Mouse (Mus musculus) liver, embryonic 15.5 days (tissue): ENCODE data around the gene Kctd10. TPM values are rescaled to one million over a fixed set of nuclear protein-coding genes. Genes with fewer than 3 reads are reported as not detected.

Experiments
- ATAC-seq: fragments of 200-750 bp; cut with Nextera tagmentation; 2 replicates; pipeline ENCODE4 v1.8.0; 2017; ENCODE audit warnings: moderate number of reproducible peaks, mild to moderate bottlenecking, moderate library complexity; ENCODE audit not compliant: insufficient read depth
- H3K27ac ChIP-seq: fragments of 300-500 bp; sonication (generic); replicated peaks from 2 replicates; pipeline ENCODE4 v1.5.1; 2015; ENCODE audit warnings: mild to moderate bottlenecking, inconsistent platforms
- H3K27me3 ChIP-seq: fragments of 300-500 bp; sonication (generic); 2 replicates; pipeline ENCODE4 v1.6.1; 2015; ENCODE audit warnings: mild to moderate bottlenecking, inconsistent platforms
- H3K36me3 ChIP-seq: fragments of 300-500 bp; sonication (generic); replicated peaks from 2 replicates; pipeline ENCODE4 v1.6.1; 2015; ENCODE audit warnings: moderate library complexity, mild to moderate bottlenecking, inconsistent platforms
- H3K4me1 ChIP-seq: fragments of 300-500 bp; sonication (generic); replicated peaks from 2 replicates; pipeline ENCODE4 v1.6.1; 2015; ENCODE audit warnings: inconsistent platforms
- H3K4me2 ChIP-seq: fragments of 300-500 bp; sonication (generic); 2 replicates; pipeline ENCODE4 v1.6.1; 2015; ENCODE audit warnings: moderate library complexity, mild to moderate bottlenecking, inconsistent platforms
- H3K4me3 ChIP-seq: fragments of 300-500 bp; sonication (generic); replicated peaks from 2 replicates; pipeline ENCODE4 v1.5.1; 2015; ENCODE audit warnings: mild to moderate bottlenecking, inconsistent platforms
- H3K9ac ChIP-seq: fragments of 300-500 bp; sonication (generic); 2 replicates; pipeline ENCODE4 v1.6.1; 2015; ENCODE audit warnings: moderate library complexity, mild to moderate bottlenecking, inconsistent platforms
- H3K9me3 ChIP-seq: fragments of 300-500 bp; sonication (generic); replicated peaks from 2 replicates; pipeline ENCODE4 v1.6.1; 2016; ENCODE audit warnings: inconsistent platforms
- WGBS: fragments of 180-500 bp; shearing (Covaris S2); methylation state at CpG from one replicate; pipeline ENCODE4 v1.1.7; 2015; ENCODE audit warnings: mixed read lengths; ENCODE audit not compliant: insufficient replicate concordance; 5-methylcytosine and 5-hydroxymethylcytosine counted together
- polyA plus RNA-seq: library from polyadenylated mRNA; unstranded; fragments of >200 nt; fragmentation: Nextera tagmentation; extraction: Ambion mirVana; gene quantifications from 2 replicates; pipeline ENCODE4 v1.2.1, GENCODE M21; 2015

Gene Kctd10
- polyA plus RNA-seq, 1 experiment from 2014 or later, result 21.1 TPM

DNA sequence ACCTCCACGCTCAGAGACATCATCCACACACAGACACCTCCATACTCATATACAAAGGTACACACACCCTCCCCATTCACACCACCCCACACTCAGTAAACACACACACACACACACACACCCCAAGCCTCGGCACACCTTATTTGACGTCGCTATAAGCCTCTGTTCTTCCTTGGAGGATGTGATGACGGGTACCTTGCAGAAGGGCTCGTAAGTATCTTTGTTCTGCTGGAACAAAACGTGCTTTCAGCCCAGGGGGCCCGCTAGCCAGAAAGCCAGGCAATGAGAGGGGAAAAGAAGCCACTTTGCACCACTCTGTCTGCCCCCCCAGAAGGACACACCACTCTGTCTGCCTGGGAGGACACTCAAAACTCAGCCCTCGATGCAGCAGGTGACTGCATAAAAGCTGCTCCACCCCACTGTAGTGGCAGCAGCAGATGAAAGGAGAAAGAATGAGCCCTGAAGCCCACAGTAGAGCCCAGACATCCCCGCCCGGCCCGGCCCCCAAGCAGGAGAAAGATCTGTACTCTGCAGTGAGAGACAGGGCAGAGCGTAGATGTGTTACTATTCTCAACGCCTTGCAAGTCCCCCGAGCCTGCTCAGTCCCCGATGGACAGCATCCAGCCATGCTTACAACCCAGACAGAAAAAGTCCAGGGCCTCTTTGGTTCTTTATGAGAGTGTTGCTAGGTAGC lies 11.4 kb downstream of the Kctd10 start:
- H3K4me2 ChIP-seq, result no peak overlapping the region
- WGBS, result 79% methylated on average over 16 of the region's 16 CpGs
- no peak overlapping the region for H3K27ac ChIP-seq
- ATAC-seq, result no peak
- H3K4me1 ChIP-seq, result peaks cover 41% of the 10 kb centered on the region
- no peaks in the 10 kb centered on the region for H3K27me3 ChIP-seq
- H3K36me3 ChIP-seq, result peaks cover 72% of the 10 kb centered on the region
- no peaks in the 10 kb centered on the region for H3K9me3 ChIP-seq
- H3K4me3 ChIP-seq, result no peak overlapping the region
- H3K9ac ChIP-seq, result no peak overlapping the region

DNA sequence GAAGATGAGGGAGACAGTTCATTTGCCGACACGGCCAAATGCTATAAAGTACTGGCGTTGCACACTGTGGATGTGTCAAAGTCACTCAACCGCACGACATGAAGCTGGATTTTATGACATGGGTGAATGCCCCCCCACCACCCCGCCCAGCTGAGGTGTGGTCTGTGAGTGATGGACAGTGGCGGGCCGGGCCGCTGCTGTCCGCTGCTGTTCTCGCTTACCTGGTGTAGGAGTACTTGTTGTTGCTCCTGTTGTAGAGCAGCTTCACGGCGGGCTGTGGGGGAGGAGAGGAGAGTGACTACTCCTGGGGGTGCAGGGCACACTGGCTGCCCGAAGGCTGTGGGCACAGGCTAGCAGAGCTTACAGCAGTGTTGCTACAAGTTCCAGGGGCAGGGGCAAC lies 12.2 kb downstream of the Kctd10 start:
- 88% methylated on average over 14 of the region's 14 CpGs for WGBS
- no peak overlapping the region for H3K4me2 ChIP-seq
- peaks cover 72% of the 10 kb centered on the region for H3K36me3 ChIP-seq
- no peak for ATAC-seq
- no peak overlapping the region for H3K27ac ChIP-seq
- no peaks in the 10 kb centered on the region for H3K9me3 ChIP-seq
- no peak overlapping the region for H3K9ac ChIP-seq
- no peaks in the 10 kb centered on the region for H3K27me3 ChIP-seq
- no peak overlapping the region for H3K4me3 ChIP-seq
- peaks cover 33% of the 10 kb centered on the region for H3K4me1 ChIP-seq

DNA sequence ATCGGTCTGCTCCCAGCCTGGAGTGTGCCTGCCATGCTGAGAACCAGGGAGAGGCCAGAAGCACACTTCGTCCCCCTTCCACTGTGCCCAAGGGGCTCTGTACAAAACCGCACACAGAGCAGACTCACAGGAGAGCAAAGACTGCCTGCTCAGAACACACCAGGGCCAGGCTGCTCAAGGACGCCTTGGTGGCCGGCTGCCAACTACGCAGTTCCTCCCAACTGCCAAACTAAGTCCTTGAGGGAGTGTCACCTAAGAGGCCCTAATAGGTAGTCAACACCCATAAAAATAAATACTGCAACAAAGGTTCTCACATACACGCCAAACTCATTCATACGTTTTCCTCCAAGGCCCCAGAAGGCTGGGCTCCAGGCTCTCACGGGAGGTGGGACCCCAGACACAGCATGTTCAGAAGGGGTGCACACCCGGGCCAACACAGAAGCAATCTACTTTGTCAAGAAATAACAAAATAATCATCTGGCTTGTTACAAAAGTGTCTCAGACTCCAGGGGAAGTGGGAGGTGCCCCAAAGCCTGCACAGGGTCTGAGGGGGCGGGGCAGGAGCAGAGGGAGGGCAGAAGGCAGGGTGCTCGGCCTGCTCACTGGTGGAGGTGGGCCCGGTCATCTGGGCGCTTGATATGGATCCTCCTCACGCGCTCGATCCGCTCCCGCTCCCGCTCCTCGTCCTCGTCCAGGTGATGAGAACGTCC lies 15.1 kb downstream of the Kctd10 start:
- 78% methylated on average over 23 of the region's 23 CpGs for WGBS
- Histone ChIP-seq H3K9ac (no peak overlapping the region), H3K9me3 (no peaks in the 10 kb centered on the region), H3K36me3 (peaks cover 73% of the 10 kb centered on the region), H3K27ac (no peak overlapping the region), H3K4me2 (no peak overlapping the region), H3K4me1 (peaks cover 3% of the 10 kb centered on the region), H3K27me3 (no peaks in the 10 kb centered on the region), H3K4me3 (no peak overlapping the region)
- no peak for ATAC-seq

DNA sequence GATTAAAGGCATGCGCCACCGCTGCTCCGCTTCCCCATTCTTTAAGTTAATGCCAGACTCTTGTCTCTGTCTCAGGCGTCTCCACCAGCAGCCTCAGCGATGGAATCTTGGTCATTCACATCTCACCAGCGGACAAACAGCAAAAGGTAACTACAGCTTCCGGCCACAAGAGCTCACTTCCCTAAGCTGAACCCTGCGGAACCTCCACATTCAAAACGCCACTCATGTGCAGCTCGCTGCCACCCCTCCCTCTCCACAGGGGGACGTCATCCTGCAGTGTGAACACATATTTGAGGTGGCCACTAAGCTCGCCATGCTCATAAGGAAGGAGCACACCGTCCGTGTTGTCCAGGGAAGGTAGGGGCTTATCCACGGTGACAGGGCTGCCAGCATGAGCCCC lies 19.3 kb downstream of the Kctd10 start:
- Histone ChIP-seq H3K27ac (no peak overlapping the region), H3K4me1 (peaks cover 9% of the 10 kb centered on the region; the same call in 1 of the 2 replicates), H3K36me3 (peaks cover 37% of the 10 kb centered on the region), H3K4me3 (no peak overlapping the region), H3K27me3 (no peaks in the 10 kb centered on the region), H3K9ac (no peak overlapping the region), H3K9me3 (no peaks in the 10 kb centered on the region), H3K4me2 (no peak overlapping the region)
- ATAC-seq, result no peak
- WGBS, result 56% methylated on average over 15 of the region's 15 CpGs

DNA sequence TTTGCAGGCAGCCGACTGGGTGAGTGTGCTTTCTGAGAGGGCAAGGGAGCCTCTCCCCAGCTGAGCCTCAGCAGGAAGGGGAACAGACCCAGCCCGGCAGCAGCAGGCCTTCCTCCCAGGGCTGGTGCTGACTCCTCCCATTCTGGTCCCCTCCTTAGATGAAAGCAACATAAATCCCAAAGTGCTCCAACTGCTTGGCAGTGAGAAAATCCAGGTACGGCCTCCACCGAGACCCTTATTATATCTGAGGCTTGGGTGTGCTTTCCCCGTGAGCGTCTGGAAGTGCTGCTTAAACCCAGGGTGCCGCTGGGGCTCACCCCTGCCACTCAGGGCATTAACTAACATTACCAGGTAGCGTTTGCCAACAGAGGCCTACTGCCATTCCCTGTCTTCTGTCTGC lies 20.7 kb downstream of the Kctd10 start:
- no peak for ATAC-seq
- Histone ChIP-seq H3K27ac (no peak overlapping the region), H3K27me3 (no peaks in the 10 kb centered on the region), H3K9me3 (no peaks in the 10 kb centered on the region), H3K9ac (no peak overlapping the region), H3K4me2 (no peak overlapping the region), H3K4me1 (peaks cover 9% of the 10 kb centered on the region; the same call in 1 of the 2 replicates), H3K4me3 (no peak overlapping the region), H3K36me3 (peaks cover 24% of the 10 kb centered on the region)
- 46% methylated on average over 8 of the region's 8 CpGs for WGBS

DNA sequence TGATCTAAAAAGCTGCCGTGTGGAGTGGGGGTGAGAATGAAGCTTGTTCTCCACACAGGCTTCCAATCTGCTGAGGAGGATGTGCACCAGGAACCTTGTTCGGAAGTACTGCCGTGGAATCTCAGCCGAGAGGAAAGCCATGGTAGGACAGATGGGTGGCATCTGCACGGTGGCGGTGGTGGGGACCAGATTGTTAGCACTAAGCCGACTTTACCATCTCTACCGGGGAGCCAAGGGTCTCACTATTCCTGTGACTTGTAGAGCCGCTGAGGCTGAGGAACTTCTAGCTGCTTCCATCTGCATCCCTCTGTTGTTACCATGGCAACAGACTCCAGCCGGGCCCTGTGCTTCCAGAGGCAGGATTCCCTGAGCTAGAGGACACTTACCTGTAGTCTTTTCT lies 21.5 kb downstream of the Kctd10 start:
- no peaks in the 10 kb centered on the region for H3K9me3 ChIP-seq
- H3K9ac ChIP-seq, result no peak overlapping the region
- no peak for ATAC-seq
- no peak overlapping the region for H3K4me2 ChIP-seq
- peaks cover 18% of the 10 kb centered on the region for H3K36me3 ChIP-seq
- H3K27me3 ChIP-seq, result no peaks in the 10 kb centered on the region
- H3K4me3 ChIP-seq, result no peak overlapping the region
- H3K4me1 ChIP-seq, result peaks cover 9% of the 10 kb centered on the region; the same call in 1 of the 2 replicates
- WGBS, result 71% methylated on average over 10 of the region's 10 CpGs
- no peak overlapping the region for H3K27ac ChIP-seq

DNA sequence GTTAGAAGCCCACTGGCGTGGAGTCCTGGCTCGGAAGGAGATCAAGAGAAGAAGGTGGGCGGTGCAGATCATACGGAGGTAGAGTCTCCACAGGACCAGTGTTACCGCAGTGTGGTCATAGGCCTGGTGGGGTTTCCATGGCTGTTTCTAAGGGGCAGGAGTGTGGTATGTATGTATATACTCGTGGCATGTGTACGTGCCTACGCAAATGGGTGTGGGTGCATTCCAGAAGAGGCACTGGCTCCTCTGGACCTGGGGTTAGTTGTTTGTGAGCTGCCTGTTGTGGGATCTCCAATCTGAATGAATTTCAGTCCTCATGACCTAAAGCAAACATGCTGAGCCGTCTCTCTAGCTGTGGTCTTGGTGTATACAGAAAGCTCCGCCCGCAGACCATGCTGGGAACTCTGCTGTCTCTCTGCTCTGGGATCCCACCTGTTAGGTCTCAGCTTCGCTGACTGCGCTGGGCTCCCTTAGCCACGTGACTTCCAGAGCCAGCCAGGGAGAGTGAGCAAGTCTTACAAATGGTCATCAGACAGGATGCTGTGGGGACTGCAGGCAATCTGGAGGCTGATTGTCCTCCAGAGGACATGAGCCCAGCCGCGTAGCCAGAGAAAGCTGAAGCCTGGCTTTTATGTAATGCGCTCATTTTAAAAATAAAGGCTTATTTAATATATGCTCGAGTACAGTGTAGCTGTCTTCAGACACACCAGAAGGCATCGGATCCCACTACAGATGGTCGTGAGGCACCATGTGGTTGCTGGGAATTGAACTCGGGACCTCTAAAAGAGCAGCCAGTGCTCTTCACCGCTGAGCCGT lies 23.2 kb downstream of the Kctd10 start:
- Histone ChIP-seq H3K4me3 (no peak overlapping the region), H3K4me1 (peaks cover 9% of the 10 kb centered on the region; the same call in 1 of the 2 replicates), H3K27me3 (no peaks in the 10 kb centered on the region), H3K4me2 (peak overlapping the region; percentile 32), H3K9ac (no peak overlapping the region), H3K9me3 (no peaks in the 10 kb centered on the region), H3K36me3 (peaks cover under 1% of the 10 kb centered on the region; the same call in 1 of the 2 replicates), H3K27ac (0 out of 2 replicates have a peak overlapping the region, but pooled peaks have one; percentile 10)
- peak; percentile 58; the same call in 1 of the 2 replicates for ATAC-seq
- whole genome bisulfite sequencing, result 53% methylated on average over 23 of the region's 23 CpGs

DNA sequence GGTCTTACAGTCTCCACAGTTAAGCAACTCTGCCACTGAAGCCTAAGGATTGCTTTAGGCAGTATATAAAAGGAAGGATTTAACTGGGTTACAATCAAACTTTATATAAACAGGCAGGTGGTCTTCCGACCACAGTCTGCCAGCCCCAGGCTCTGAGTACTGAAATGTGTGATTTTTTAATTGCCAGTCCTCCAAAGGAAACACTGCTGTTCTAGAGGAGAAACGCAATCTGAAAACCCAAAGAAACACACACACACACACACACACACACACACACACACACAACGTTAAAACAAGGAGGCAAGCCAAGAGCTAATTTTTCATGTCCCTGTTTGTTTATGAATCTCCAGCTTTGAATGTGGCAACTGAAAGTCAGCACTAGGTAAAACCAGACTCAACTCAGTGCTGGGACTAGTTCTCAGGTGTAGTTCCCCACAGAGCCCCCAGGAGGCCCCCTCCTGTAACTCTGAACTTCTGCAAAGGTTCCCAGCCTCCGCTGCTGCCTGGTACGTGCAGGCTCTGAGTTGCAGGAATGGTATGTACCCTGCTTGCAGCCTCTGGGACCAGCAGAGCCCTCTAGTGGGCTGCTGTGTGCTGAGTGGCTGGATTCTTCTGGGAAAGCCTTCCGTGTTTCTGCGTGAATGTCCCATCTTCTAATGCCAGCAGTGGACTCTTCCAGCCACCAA lies 23.9 kb downstream of the Kctd10 start:
- H3K4me2 ChIP-seq, result peak overlapping the region; percentile 32
- H3K4me3 ChIP-seq, result no peak overlapping the region
- H3K4me1 ChIP-seq, result peaks cover 9% of the 10 kb centered on the region; the same call in 1 of the 2 replicates
- H3K27me3 ChIP-seq, result no peaks in the 10 kb centered on the region
- no peaks in the 10 kb centered on the region for H3K9me3 ChIP-seq
- peak; percentile 81 for ATAC-seq
- WGBS, result 22% methylated on average over 7 of the region's 7 CpGs
- no peak overlapping the region for H3K9ac ChIP-seq
- H3K27ac ChIP-seq, result 0 out of 2 replicates have a peak overlapping the region, but pooled peaks have one; percentile 10
- no peaks in the 10 kb centered on the region for H3K36me3 ChIP-seq

DNA sequence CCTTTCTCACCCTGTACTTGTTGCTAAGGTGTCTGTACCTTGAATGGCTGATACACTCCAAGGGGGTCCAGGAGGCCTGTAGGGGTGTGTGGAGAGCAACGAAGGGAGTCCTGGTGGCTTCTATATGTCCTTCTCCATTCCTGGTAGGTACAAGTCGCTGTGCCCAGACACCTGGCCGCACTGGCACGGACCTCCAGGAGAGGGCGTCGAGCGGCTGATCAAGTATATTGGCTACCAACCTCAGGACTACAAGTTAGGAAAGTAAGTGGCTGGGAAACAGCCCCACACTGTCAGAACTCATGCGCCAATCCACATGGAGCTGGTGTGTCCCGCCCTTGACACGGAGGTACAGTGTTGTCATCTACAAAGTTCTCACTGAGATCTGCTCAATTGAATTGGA lies 28.8 kb downstream of the Kctd10 start:
- no peaks in the 10 kb centered on the region for H3K27me3 ChIP-seq
- WGBS, result 49% methylated on average over 10 of the region's 10 CpGs
- H3K27ac ChIP-seq, result no peak overlapping the region
- 0 out of 2 replicates have a peak, but pooled peaks cover under 1% of the 10 kb centered on the region for H3K4me1 ChIP-seq
- H3K36me3 ChIP-seq, result no peaks in the 10 kb centered on the region
- H3K9me3 ChIP-seq, result no peaks in the 10 kb centered on the region
- no peak for ATAC-seq
- H3K4me2 ChIP-seq, result no peak overlapping the region
- H3K4me3 ChIP-seq, result no peak overlapping the region
- no peak overlapping the region for H3K9ac ChIP-seq

DNA sequence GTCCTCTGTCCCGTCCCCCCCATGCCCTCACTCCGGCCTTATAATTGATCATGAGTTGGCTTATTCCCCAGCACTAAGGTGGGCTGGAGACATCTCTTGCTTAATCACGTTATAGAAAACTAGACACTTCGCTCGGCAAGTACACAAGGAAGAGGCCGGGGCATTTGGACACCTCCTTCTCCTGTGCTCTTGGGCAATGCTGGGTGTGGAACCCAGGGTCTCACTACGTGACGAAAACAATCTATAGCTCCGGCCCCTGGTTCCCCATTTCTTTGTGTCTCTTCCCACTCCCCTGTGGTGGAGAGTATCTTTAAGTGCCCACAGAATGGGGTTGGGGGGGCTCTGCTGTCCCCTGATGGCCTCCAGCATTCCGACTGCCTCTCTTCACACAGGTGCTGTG lies 33.3 kb downstream of the Kctd10 start:
- no peak overlapping the region for H3K9ac ChIP-seq
- H3K27ac ChIP-seq, result no peak overlapping the region
- 0 out of 2 replicates have a peak, but pooled peaks cover 5% of the 10 kb centered on the region for H3K4me1 ChIP-seq
- ATAC-seq, result no peak
- H3K4me3 ChIP-seq, result no peak overlapping the region
- H3K9me3 ChIP-seq, result no peaks in the 10 kb centered on the region
- WGBS, result 58% methylated on average over 10 of the region's 10 CpGs
- no peak overlapping the region for H3K4me2 ChIP-seq
- H3K36me3 ChIP-seq, result no peaks in the 10 kb centered on the region
- H3K27me3 ChIP-seq, result no peaks in the 10 kb centered on the region
